ENCODE assay signal across 15 mouse cellular contexts in the genomic region with DNA sequence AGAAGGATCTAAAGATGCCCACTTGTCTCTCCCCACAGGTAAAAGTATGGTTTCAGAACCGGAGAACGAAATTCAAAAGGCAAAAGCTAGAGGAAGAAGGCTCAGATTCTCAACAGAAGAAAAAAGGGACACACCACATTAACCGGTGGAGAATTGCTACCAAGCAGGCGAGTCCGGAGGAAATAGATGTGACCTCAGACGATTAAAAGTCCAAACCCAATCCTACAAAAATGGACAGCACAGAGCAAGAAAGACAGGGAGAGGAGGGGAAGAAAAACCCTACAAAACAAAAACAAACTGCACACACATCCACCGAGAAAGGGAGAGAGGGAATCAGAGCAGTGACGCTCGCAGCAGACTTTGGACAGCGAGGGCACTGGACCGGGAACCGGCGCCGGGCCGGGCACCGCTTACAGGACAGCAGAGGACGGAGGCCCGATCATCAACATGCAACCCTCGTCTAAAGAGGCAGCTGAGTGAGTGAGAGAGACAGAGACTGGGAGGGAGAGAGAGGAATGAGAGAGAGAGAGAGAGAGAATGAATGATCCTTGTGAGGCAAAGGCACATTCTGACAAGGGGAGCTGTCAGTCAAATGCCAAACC. TPM values are rescaled to one million over a fixed set of nuclear protein-coding genes. Genes with fewer than 3 reads are reported as not detected.
DNase-seq lines count a peak whose midpoint lies in the region; ATAC-seq and TF ChIP-seq lines count a peak whose summit lies in the region.
"Had no signal": no experiment of that assay in that cellular context is flagged by ENCODE, and none has a peak within 500 bp of the region (broad histone marks: within the 10 kb centered on the region; RNA-seq: fewer than 3 reads in every experiment).

No protein-coding gene starts in this region.

- H3K27ac ChIP-seq in embryonic facial prominence, embryonic 12.5 days = no peak overlapping the region
- peak overlapping the region; percentile 99 for H3K27ac ChIP-seq in forebrain, embryonic 12.5 days
- peak overlapping the region; percentile 95 for H3K27ac ChIP-seq in kidney, postnatal 0 days
- peak overlapping the region; percentile 40; the same call in 1 of the 2 replicates for H3K27ac ChIP-seq in midbrain, embryonic 12.5 days (replicated peaks)
- no peak overlapping the region for H3K27ac ChIP-seq in hindbrain, embryonic 16.5 days (ENCODE audit: low read depth, low read length)
- H3K27ac ChIP-seq: liver, embryonic 13.5 days had no signal

- TF ChIP-seq CTCF in kidney, postnatal 0 days (IDR thresholded peaks at IDR 0.05; ENCODE audit: low read depth) = no peak

- H3K4me2 ChIP-seq in embryonic facial prominence, embryonic 12.5 days (replicated peaks) = peak overlapping the region; percentile 38
- H3K4me2 ChIP-seq in forebrain, embryonic 12.5 days = peak overlapping the region; percentile 67
- peak overlapping the region; percentile 61 for H3K4me2 ChIP-seq in kidney, postnatal 0 days (ENCODE audit: low read length)
- peak overlapping the region; percentile 59 for H3K4me2 ChIP-seq in midbrain, embryonic 12.5 days (replicated peaks)
- H3K4me2 ChIP-seq in hindbrain, embryonic 16.5 days (ENCODE audit: low read length) = no peak overlapping the region
- H3K4me2 ChIP-seq: liver, embryonic 13.5 days had no signal

- H3K9ac ChIP-seq in embryonic facial prominence, embryonic 12.5 days = no peak overlapping the region; the same call in 1 of the 2 replicates
- peak overlapping the region; percentile 95 for H3K9ac ChIP-seq in forebrain, embryonic 12.5 days
- H3K9ac ChIP-seq in kidney, postnatal 0 days (ENCODE audit: low read depth, low read length) = peak overlapping the region; percentile 36
- H3K9ac ChIP-seq in midbrain, embryonic 12.5 days (replicated peaks) = peak overlapping the region; percentile 68
- H3K9ac ChIP-seq in hindbrain, embryonic 16.5 days (ENCODE audit: low read depth, low read length) = no peak overlapping the region
- H3K9ac ChIP-seq: liver, embryonic 13.5 days had no signal

- no peaks in the 10 kb centered on the region for H3K9me3 ChIP-seq in embryonic facial prominence, embryonic 12.5 days
- no peaks in the 10 kb centered on the region for H3K9me3 ChIP-seq in forebrain, embryonic 12.5 days
- no peaks in the 10 kb centered on the region for H3K9me3 ChIP-seq in kidney, postnatal 0 days (replicated peaks; ENCODE audit: low read length)
- no peaks in the 10 kb centered on the region for H3K9me3 ChIP-seq in midbrain, embryonic 12.5 days
- H3K9me3 ChIP-seq in hindbrain, embryonic 16.5 days (ENCODE audit: control insufficient read depth, low read length) = no peaks in the 10 kb centered on the region
- H3K9me3 ChIP-seq: liver, embryonic 13.5 days had no signal

- 0 out of 2 replicates have a peak, but pooled peaks cover 17% of the 10 kb centered on the region for H3K4me1 ChIP-seq in embryonic facial prominence, embryonic 12.5 days
- peaks cover 56% of the 10 kb centered on the region for H3K4me1 ChIP-seq in forebrain, embryonic 12.5 days
- peaks cover 3% of the 10 kb centered on the region; the same call in 1 of the 2 replicates for H3K4me1 ChIP-seq in kidney, postnatal 0 days (replicated peaks; ENCODE audit: insufficient read depth, low read length)
- H3K4me1 ChIP-seq in midbrain, embryonic 12.5 days = peaks cover 55% of the 10 kb centered on the region
- peaks cover 7% of the 10 kb centered on the region for H3K4me1 ChIP-seq in hindbrain, embryonic 16.5 days (ENCODE audit: control insufficient read depth, insufficient read depth, low read depth, low read length)
- H3K4me1 ChIP-seq: liver, embryonic 13.5 days had no signal

- no peak for DNase-seq in kidney, postnatal 0 days (ENCODE audit: low spot score)
- no peak for DNase-seq in adrenal gland, adult 18-20 months (ENCODE audit: low spot score in 2 of 2)
- DNase-seq in urinary bladder, postnatal 10 days (ENCODE audit: low spot score) = no peak
- no peak for DNase-seq in left cerebral cortex, adult 18-20 months (ENCODE audit: low spot score in 2 of 2)
- DNase-seq: liver, embryonic 13.5 days; thymus, postnatal 25 days had no signal

- no peaks in the 10 kb centered on the region for H3K36me3 ChIP-seq in embryonic facial prominence, embryonic 12.5 days
- peaks cover 6% of the 10 kb centered on the region; the same call in 1 of the 2 replicates for H3K36me3 ChIP-seq in forebrain, embryonic 12.5 days (replicated peaks)
- H3K36me3 ChIP-seq in kidney, postnatal 0 days (ENCODE audit: insufficient read depth, low read length) = no peaks in the 10 kb centered on the region
- no peaks in the 10 kb centered on the region for H3K36me3 ChIP-seq in midbrain, embryonic 12.5 days
- H3K36me3 ChIP-seq in hindbrain, embryonic 16.5 days (ENCODE audit: control insufficient read depth, insufficient read depth, low read length) = no peaks in the 10 kb centered on the region
- H3K36me3 ChIP-seq: liver, embryonic 13.5 days had no signal

- 4% methylated on average over 19 of the region's 19 CpGs for WGBS in embryonic facial prominence, embryonic 12.5 days
- 4% methylated on average over 19 of the region's 19 CpGs for WGBS in forebrain, embryonic 12.5 days
- 6% methylated on average over 19 of the region's 19 CpGs for WGBS in kidney, postnatal 0 days
- 5% methylated on average over 19 of the region's 19 CpGs for WGBS in midbrain, embryonic 12.5 days
- WGBS in hindbrain, embryonic 16.5 days = 2% methylated on average over 19 of the region's 19 CpGs

- peaks cover 74% of the 10 kb centered on the region for H3K27me3 ChIP-seq in embryonic facial prominence, embryonic 12.5 days
- H3K27me3 ChIP-seq in forebrain, embryonic 12.5 days = peaks cover 56% of the 10 kb centered on the region
- H3K27me3 ChIP-seq in kidney, postnatal 0 days (ENCODE audit: insufficient read depth, low read length) = peaks cover 36% of the 10 kb centered on the region
- H3K27me3 ChIP-seq in midbrain, embryonic 12.5 days = peaks cover 86% of the 10 kb centered on the region
- H3K27me3 ChIP-seq in hindbrain, embryonic 16.5 days (replicated peaks; ENCODE audit: control insufficient read depth, insufficient read depth, low read length) = peaks cover 59% of the 10 kb centered on the region

- no peak for ATAC-seq in embryonic facial prominence, embryonic 12.5 days (ENCODE audit: insufficient number of reproducible peaks, insufficient read depth, low FRiP score, low TSS enrichment)
- no peak for ATAC-seq in forebrain, embryonic 12.5 days (ENCODE audit: low FRiP score)
- ATAC-seq in kidney, postnatal 0 days (replicated peaks; ENCODE audit: low FRiP score, low read depth) = 0 out of 2 replicates have a peak, but pooled peaks have one; percentile 18
- ATAC-seq in midbrain, embryonic 12.5 days (ENCODE audit: low FRiP score, low read depth) = no peak
- ATAC-seq in hindbrain, embryonic 16.5 days = no peak

- peak overlapping the region; percentile 6; the same call in 1 of the 2 replicates for H3K4me3 ChIP-seq in embryonic facial prominence, embryonic 12.5 days
- H3K4me3 ChIP-seq in forebrain, embryonic 12.5 days (replicated peaks) = peak overlapping the region; percentile 77
- H3K4me3 ChIP-seq in kidney, postnatal 0 days (replicated peaks; ENCODE audit: low read depth, low read length) = peak overlapping the region; percentile 64; the same call in 1 of the 2 replicates
- H3K4me3 ChIP-seq in midbrain, embryonic 12.5 days = peak overlapping the region; percentile 54
- no peak overlapping the region for H3K4me3 ChIP-seq in hindbrain, embryonic 16.5 days (ENCODE audit: low read length)
- H3K4me3 ChIP-seq: liver, embryonic 13.5 days had no signal

RNA-seq across cellular contexts. Expression of a gene that starts 5.8 kb away (rescaled TPM):
- polyA plus RNA-seq in embryonic facial prominence, embryonic 12.5 days (2016; fragmentation: Nextera tagmentation; extraction: Ambion mirVana) = 20.6 and 23.7 TPM in 2 replicates
- 59.0 and 69.4 TPM in 2 replicates for polyA plus RNA-seq in forebrain, embryonic 12.5 days (2016; fragmentation: Nextera tagmentation; extraction: Ambion mirVana)
- polyA plus RNA-seq in kidney, postnatal 0 days (2015; fragmentation: Nextera tagmentation; extraction: Ambion mirVana) = 24.2 and 25.4 TPM in 2 replicates
- 17.9 and 23.7 TPM in 2 replicates for polyA plus RNA-seq in midbrain, embryonic 12.5 days (2016; fragmentation: Nextera tagmentation; extraction: Ambion mirVana)
- under 1 TPM in 1 of 2 experiments, not detected in 1; 0.10 TPM for total RNA-seq in adrenal gland, adult 18-20 months (2021)
- polyA plus RNA-seq in hindbrain, embryonic 16.5 days (2015; fragmentation: Nextera tagmentation; extraction: Ambion mirVana) = 0.95 TPM in 1 of 2 replicates, not detected in the other
- total RNA-seq in left cerebral cortex, adult 18-20 months (2021) = 10 to 100 TPM; 11.9 to 17.1 TPM
- total RNA-seq: megakaryocyte, adult 5-6 weeks had no signal
- polyA plus RNA-seq: heart, postnatal 0 days; large intestine, adult 2 months; liver, embryonic 13.5 days; neural tube, embryonic 14.5 days; spleen, adult 2 months had no signal

Comparison
In these comparisons a context has a peak if more than half of its experiments do, and no peak if none do; other contexts are left out.
1. H3K27ac ChIP-seq: peak in forebrain, embryonic 12.5 days (single experiment), kidney, postnatal 0 days (single experiment) and midbrain, embryonic 12.5 days (single experiment); none in embryonic facial prominence, embryonic 12.5 days (single experiment) and hindbrain, embryonic 16.5 days (single experiment).
2. H3K9ac ChIP-seq: peak in forebrain, embryonic 12.5 days (single experiment), kidney, postnatal 0 days (single experiment) and midbrain, embryonic 12.5 days (single experiment); none in embryonic facial prominence, embryonic 12.5 days (single experiment) and hindbrain, embryonic 16.5 days (single experiment).